Mouse (Mus musculus) midbrain, embryonic 15.5 days (tissue): ENCODE results near the gene Pf4. TPM values are rescaled to one million over a fixed set of nuclear protein-coding genes. Genes with fewer than 3 reads are reported as not detected.

Experiments
- ATAC-seq: fragments of 200-750 bp; cut with Nextera tagmentation; replicated peaks from 2 replicates; pipeline ENCODE4 v1.8.0; 2017; ENCODE audit warnings: moderate TSS enrichment
- H3K27ac ChIP-seq: fragments of 300-500 bp; sonication (generic); 2 replicates; pipeline ENCODE4 v1.5.1; 2015; ENCODE audit warnings: mild to moderate bottlenecking, inconsistent platforms
- H3K27me3 ChIP-seq: fragments of 300-500 bp; sonication (generic); replicated peaks from 2 replicates; pipeline ENCODE4 v1.6.1; 2015; ENCODE audit warnings: inconsistent platforms
- H3K36me3 ChIP-seq: fragments of 300-500 bp; sonication (generic); replicated peaks from 2 replicates; pipeline ENCODE4 v1.6.1; 2015; ENCODE audit warnings: inconsistent platforms
- H3K4me1 ChIP-seq: fragments of 300-500 bp; sonication (generic); 2 replicates; pipeline ENCODE4 v1.6.1; 2015; ENCODE audit warnings: inconsistent platforms
- H3K4me2 ChIP-seq: fragments of 300-500 bp; sonication (generic); 2 replicates; pipeline ENCODE4 v1.6.1; 2015; ENCODE audit warnings: inconsistent platforms, mild to moderate bottlenecking, moderate library complexity
- H3K4me3 ChIP-seq: fragments of 300-500 bp; sonication (generic); 2 replicates; pipeline ENCODE4 v1.5.1; 2015; ENCODE audit warnings: mild to moderate bottlenecking, inconsistent platforms
- H3K9ac ChIP-seq: fragments of 300-500 bp; sonication (generic); 2 replicates; pipeline ENCODE4 v1.6.1; 2015; ENCODE audit warnings: mild to moderate bottlenecking, inconsistent platforms
- H3K9me3 ChIP-seq: fragments of 300-500 bp; sonication (generic); 2 replicates; pipeline ENCODE4 v1.6.1; 2016; ENCODE audit warnings: inconsistent platforms
- WGBS: fragments of 180-500 bp; shearing (Covaris S2); methylation state at CpG from one replicate; pipeline ENCODE4 v1.1.7; 2015; ENCODE audit warnings: mixed read lengths; 5-methylcytosine and 5-hydroxymethylcytosine counted together
- polyA plus RNA-seq: library from polyadenylated mRNA; unstranded; fragments of >200 nt; fragmentation: Nextera tagmentation; extraction: Ambion mirVana; gene quantifications from 2 replicates; pipeline ENCODE4 v1.2.1, GENCODE M21; 2015

Gene Pf4
- polyA plus RNA-seq = 50.3 and 58.3 TPM in 2 replicates

- Histone ChIP-seq H3K4me3 (no peak within 1 kb of the TSS), H3K9ac (no peak within 1 kb of the TSS), H3K4me1 (no peaks in the 10 kb centered on the region), H3K9me3 (no peaks in the 10 kb centered on the region), H3K4me2 (no peak within 1 kb of the TSS), H3K36me3 (no peaks in the 10 kb centered on the region), H3K27me3 (no peaks in the 10 kb centered on the region), H3K27ac (no peak within 1 kb of the TSS)
- 93% methylated on average over 16 of the region's 16 CpGs for WGBS
- ATAC-seq = no peak
Observed at GRCm38 (mm10) chr5:90771880-90772653, at the start of gene Pf4. Gene Pf4, plus strand, starts transcription at chr5:90772435.

GRCm38 (mm10) chr5:90722656-90723055, 49.6 kb upstream of the Pf4 start:
- H3K4me1 ChIP-seq = no peaks in the 10 kb centered on the region
- no peak overlapping the region for H3K9ac ChIP-seq
- WGBS = 93% methylated on average over 3 of the region's 3 CpGs

GRCm38 (mm10) chr5:90728254-90728653, 44.0 kb upstream of the Pf4 start:
- 75% methylated on average over 3 of the region's 3 CpGs for WGBS
- H3K36me3 ChIP-seq = no peaks in the 10 kb centered on the region
- no peaks in the 10 kb centered on the region for H3K27me3 ChIP-seq
- no peak overlapping the region for H3K27ac ChIP-seq
- no peaks in the 10 kb centered on the region for H3K4me1 ChIP-seq
- H3K9me3 ChIP-seq = no peaks in the 10 kb centered on the region
- no peak overlapping the region for H3K4me2 ChIP-seq
- no peak for ATAC-seq
- H3K9ac ChIP-seq = no peak overlapping the region
- H3K4me3 ChIP-seq = no peak overlapping the region

More at GRCm38 (mm10) chr5:90722656-90723055, 49.6 kb upstream of the Pf4 start:
- Histone ChIP-seq H3K4me3 (no peak overlapping the region), H3K27me3 (no peaks in the 10 kb centered on the region), H3K4me2 (no peak overlapping the region), H3K36me3 (no peaks in the 10 kb centered on the region), H3K9me3 (no peaks in the 10 kb centered on the region), H3K27ac (no peak overlapping the region)
- ATAC-seq = no peak

GRCm38 (mm10) chr5:90731480-90731879, 40.8 kb upstream of the Pf4 start:
- H3K4me2 ChIP-seq = no peak overlapping the region
- H3K27me3 ChIP-seq = no peaks in the 10 kb centered on the region
- H3K4me3 ChIP-seq = no peak overlapping the region
- WGBS = 81% methylated on average over 4 of the region's 4 CpGs
- no peaks in the 10 kb centered on the region for H3K9me3 ChIP-seq
- ATAC-seq = no peak
- no peaks in the 10 kb centered on the region for H3K36me3 ChIP-seq
- no peak overlapping the region for H3K27ac ChIP-seq
- H3K4me1 ChIP-seq = no peaks in the 10 kb centered on the region
- no peak overlapping the region for H3K9ac ChIP-seq

GRCm38 (mm10) chr5:90742029-90742428, 30.2 kb upstream of the Pf4 start:
- WGBS = 74% methylated on average over 4 of the region's 4 CpGs
- Histone ChIP-seq H3K9ac (no peak overlapping the region), H3K4me1 (no peaks in the 10 kb centered on the region), H3K36me3 (no peaks in the 10 kb centered on the region), H3K9me3 (no peaks in the 10 kb centered on the region), H3K4me3 (no peak overlapping the region), H3K27ac (no peak overlapping the region), H3K27me3 (no peaks in the 10 kb centered on the region), H3K4me2 (no peak overlapping the region)
- ATAC-seq = no peak

- H3K9ac ChIP-seq = no peak overlapping the region
- no peaks in the 10 kb centered on the region for H3K36me3 ChIP-seq
- H3K27ac ChIP-seq = no peak overlapping the region
- no peak overlapping the region for H3K4me3 ChIP-seq
- WGBS = 97% methylated on average over 1 of the region's 1 CpGs
- no peaks in the 10 kb centered on the region for H3K9me3 ChIP-seq
- ATAC-seq = no peak
- no peak overlapping the region for H3K4me2 ChIP-seq
- H3K27me3 ChIP-seq = no peaks in the 10 kb centered on the region
- peaks cover 6% of the 10 kb centered on the region for H3K4me1 ChIP-seq
Observed at GRCm38 (mm10) chr5:90753934-90754333, 18.3 kb upstream of the Pf4 start.

GRCm38 (mm10) chr5:90758020-90758605, 14.1 kb upstream of the Pf4 start:
- ATAC-seq = no peak
- Histone ChIP-seq H3K4me3 (no peak overlapping the region), H3K27me3 (no peaks in the 10 kb centered on the region; the same call in 1 of the 2 replicates), H3K36me3 (no peaks in the 10 kb centered on the region), H3K4me1 (peaks cover 17% of the 10 kb centered on the region), H3K9ac (no peak overlapping the region), H3K4me2 (no peak overlapping the region), H3K9me3 (no peaks in the 10 kb centered on the region), H3K27ac (no peak overlapping the region)
- WGBS = 44% methylated on average over 5 of the region's 5 CpGs

GRCm38 (mm10) chr5:90759077-90760065, 12.9 kb upstream of the Pf4 start, which contains the start of gene Cxcl5:
Gene Cxcl5, plus strand, starts transcription at chr5:90759360.
- Histone ChIP-seq H3K4me2 (peak within 1 kb of the TSS; percentile 92), H3K9me3 (no peaks in the 10 kb centered on the region), H3K9ac (peak within 1 kb of the TSS; percentile 81), H3K27ac (no peak within 1 kb of the TSS), H3K27me3 (no peaks in the 10 kb centered on the region; the same call in 1 of the 2 replicates), H3K4me1 (peaks cover 17% of the 10 kb centered on the region), H3K4me3 (peak within 1 kb of the TSS; percentile 53), H3K36me3 (no peaks in the 10 kb centered on the region)
- peak; percentile 90 for ATAC-seq
- WGBS = 3% methylated on average over 32 of the region's 32 CpGs

- H3K4me2 ChIP-seq = no peak overlapping the region
- no peak overlapping the region for H3K9ac ChIP-seq
- peaks cover 17% of the 10 kb centered on the region for H3K4me1 ChIP-seq
- no peak overlapping the region for H3K4me3 ChIP-seq
- H3K9me3 ChIP-seq = no peaks in the 10 kb centered on the region
- 43% methylated on average over 4 of the region's 4 CpGs for WGBS
- no peaks in the 10 kb centered on the region for H3K36me3 ChIP-seq
- no peaks in the 10 kb centered on the region; the same call in 1 of the 2 replicates for H3K27me3 ChIP-seq
- no peak overlapping the region for H3K27ac ChIP-seq
- ATAC-seq = no peak
Observed at GRCm38 (mm10) chr5:90760303-90760702, 11.9 kb upstream of the Pf4 start.

GRCm38 (mm10) chr5:90760844-90761243, 11.4 kb upstream of the Pf4 start:
- H3K9ac ChIP-seq = no peak overlapping the region
- H3K9me3 ChIP-seq = no peaks in the 10 kb centered on the region
- H3K36me3 ChIP-seq = no peaks in the 10 kb centered on the region
- H3K27ac ChIP-seq = no peak overlapping the region
- H3K4me3 ChIP-seq = no peak overlapping the region
- H3K4me2 ChIP-seq = no peak overlapping the region
- H3K27me3 ChIP-seq = no peaks in the 10 kb centered on the region; the same call in 1 of the 2 replicates
- peaks cover 17% of the 10 kb centered on the region for H3K4me1 ChIP-seq
- WGBS = 96% methylated on average over 2 of the region's 2 CpGs
- ATAC-seq = no peak

- Histone ChIP-seq H3K9ac (no peak overlapping the region), H3K36me3 (no peaks in the 10 kb centered on the region), H3K27me3 (no peaks in the 10 kb centered on the region; the same call in 1 of the 2 replicates), H3K4me1 (peaks cover 17% of the 10 kb centered on the region), H3K9me3 (no peaks in the 10 kb centered on the region), H3K4me2 (no peak overlapping the region), H3K4me3 (no peak overlapping the region), H3K27ac (no peak overlapping the region)
- no peak for ATAC-seq
- WGBS = 90% methylated on average over 3 of the region's 3 CpGs
Observed at GRCm38 (mm10) chr5:90761834-90762233, 10.4 kb upstream of the Pf4 start.
